Mouse (Mus musculus): ENCODE measurements around the gene Nos1ap. TPM values are rescaled to one million over a fixed set of nuclear protein-coding genes. Genes with fewer than 3 reads are reported as not detected.

Nos1ap gene
- polyA plus RNA-seq, 1 experiment from 2014 or later: 15.9 TPM

- H3K4me2 ChIP-seq (replicated peaks): no peak overlapping the region
- H3K27ac ChIP-seq: no peak overlapping the region
- H3K9me3 ChIP-seq: no peaks in the 10 kb centered on the region
- no peaks in the 10 kb centered on the region for H3K4me1 ChIP-seq
- no peak for ATAC-seq (ENCODE audit: low FRiP score, low read depth)
- H3K36me3 ChIP-seq: no peaks in the 10 kb centered on the region
- no peaks in the 10 kb centered on the region for H3K27me3 ChIP-seq
- WGBS: 74% methylated on average over 4 of the region's 4 CpGs
- H3K4me3 ChIP-seq: no peak overlapping the region
- H3K9ac ChIP-seq: no peak overlapping the region
Measured at GRCm38 (mm10) chr1:170282415-170283129, 307.1 kb downstream of the Nos1ap start.

- Histone ChIP-seq H3K4me2 (replicated peaks) (no peak within 1 kb of the TSS), H3K27me3 (no peaks in the 10 kb centered on the region), H3K36me3 (no peaks in the 10 kb centered on the region), H3K4me3 (no peak within 1 kb of the TSS), H3K9ac (no peak within 1 kb of the TSS), H3K27ac (no peak within 1 kb of the TSS), H3K9me3 (no peaks in the 10 kb centered on the region), H3K4me1 (no peaks in the 10 kb centered on the region)
- ATAC-seq (ENCODE audit: low FRiP score, low read depth): no peak
- WGBS: 69% methylated on average over 3 of the region's 3 CpGs
Measured at GRCm38 (mm10) chr1:170277016-170277415, 312.6 kb downstream of the Nos1ap start, which contains the start of gene Sh2d1b1. TSS of gene Sh2d1b1 (plus strand) at chr1:170277320.

GRCm38 (mm10) chr1:170273252-170273651 is 316.4 kb downstream of the Nos1ap start:
- Histone ChIP-seq H3K4me1 (no peaks in the 10 kb centered on the region), H3K27ac (no peak overlapping the region), H3K9me3 (no peaks in the 10 kb centered on the region), H3K9ac (no peak overlapping the region), H3K4me2 (replicated peaks) (no peak overlapping the region), H3K27me3 (no peaks in the 10 kb centered on the region), H3K36me3 (no peaks in the 10 kb centered on the region), H3K4me3 (no peak overlapping the region)
- no peak for ATAC-seq (ENCODE audit: low FRiP score, low read depth)

GRCm38 (mm10) chr1:170270696-170271095 is 319.0 kb downstream of the Nos1ap start:
- ATAC-seq (ENCODE audit: low FRiP score, low read depth): no peak
- WGBS: 89% methylated on average over 4 of the region's 4 CpGs
- H3K4me1 ChIP-seq: no peaks in the 10 kb centered on the region
- no peak overlapping the region for H3K4me3 ChIP-seq
- no peak overlapping the region for H3K4me2 ChIP-seq (replicated peaks)
- no peaks in the 10 kb centered on the region for H3K36me3 ChIP-seq
- peaks cover 4% of the 10 kb centered on the region for H3K9me3 ChIP-seq
- H3K27ac ChIP-seq: no peak overlapping the region
- H3K27me3 ChIP-seq: no peaks in the 10 kb centered on the region
- no peak overlapping the region for H3K9ac ChIP-seq

- Histone ChIP-seq H3K4me1 (no peaks in the 10 kb centered on the region), H3K9me3 (peaks cover 4% of the 10 kb centered on the region), H3K27me3 (no peaks in the 10 kb centered on the region), H3K4me3 (no peak overlapping the region), H3K36me3 (no peaks in the 10 kb centered on the region), H3K9ac (no peak overlapping the region), H3K27ac (no peak overlapping the region), H3K4me2 (replicated peaks) (no peak overlapping the region)
- no peak for ATAC-seq (ENCODE audit: low FRiP score, low read depth)
- WGBS: 81% methylated on average over 6 of the region's 6 CpGs
Measured at GRCm38 (mm10) chr1:170270281-170270680, 319.4 kb downstream of the Nos1ap start.

GRCm38 (mm10) chr1:170255560-170255910 is 334.1 kb downstream of the Nos1ap start:
- Histone ChIP-seq H3K4me2 (replicated peaks) (peak overlapping the region; percentile 74), H3K9me3 (no peaks in the 10 kb centered on the region), H3K4me1 (no peaks in the 10 kb centered on the region), H3K27me3 (peaks cover 2% of the 10 kb centered on the region; the same call in 1 of the 2 replicates), H3K9ac (peak overlapping the region; percentile 86), H3K4me3 (peak overlapping the region; percentile 65), H3K27ac (no peak overlapping the region), H3K36me3 (no peaks in the 10 kb centered on the region)
- WGBS: 7% methylated on average over 19 of the region's 32 CpGs
- peak; percentile 97 for ATAC-seq (ENCODE audit: low FRiP score, low read depth)

GRCm38 (mm10) chr1:170254893-170255559 is 334.6 kb downstream of the Nos1ap start:
- Histone ChIP-seq H3K36me3 (no peaks in the 10 kb centered on the region), H3K9ac (peak overlapping the region; percentile 86), H3K4me3 (peak overlapping the region; percentile 65), H3K4me2 (replicated peaks) (peak overlapping the region; percentile 74), H3K27ac (no peak overlapping the region), H3K9me3 (no peaks in the 10 kb centered on the region), H3K4me1 (no peaks in the 10 kb centered on the region), H3K27me3 (peaks cover 2% of the 10 kb centered on the region; the same call in 1 of the 2 replicates)
- WGBS: 27% methylated on average over 30 of the region's 30 CpGs
- peak; percentile 67 for ATAC-seq (ENCODE audit: low FRiP score, low read depth)

Other genes starting within 250 kb of the Nos1ap start
- gene Olfml2b, start 54.7 kb upstream of the Nos1ap start, polyA plus RNA-seq (2015; fragmentation: Nextera tagmentation; extraction: Ambion mirVana): 43.3 and 49.2 TPM in 2 replicates